Mouse (Mus musculus) lung, adult 2 months (tissue): Measurements from ENCODE around the gene Aifm1. TPM values are rescaled to one million over a fixed set of nuclear protein-coding genes. Genes with fewer than 3 reads are reported as not detected.

Experiments
- DNase-seq: peaks from one replicate; pipeline ENCODE4 v3.0.0; 2022
- H3K4me1 ChIP-seq: fragments of 200-500 bp; 2 replicates; pipeline ENCODE4 v1.6.1; 2011; ENCODE audit warnings: low read length; ENCODE audit not compliant: control insufficient read depth, insufficient read depth
- H3K4me3 ChIP-seq: fragments of 200-500 bp; replicated peaks from 2 replicates; pipeline ENCODE3; 2011; ENCODE audit warnings: low read depth, mild to moderate bottlenecking, control low read depth, low read length; ENCODE audit errors: extremely low read depth
- CTCF ChIP-seq: fragments of 200-500 bp; IDR thresholded peaks from 2 replicates; pipeline ENCODE4 v1.5.1; 2011; ENCODE audit warnings: mild to moderate bottlenecking, low read length, control low read depth; ENCODE audit not compliant: insufficient read depth
- POLR2A ChIP-seq: fragments of 200-500 bp; IDR thresholded peaks from 2 replicates; pipeline ENCODE4 v1.6.1; 2011; ENCODE audit warnings: low read depth, mild to moderate bottlenecking, control low read depth, low read length, borderline replicate concordance; ENCODE audit errors: extremely low read depth
- whole genome bisulfite sequencing: fragments of 180-500 bp; shearing (Covaris S2); methylation state at CpG from one replicate; pipeline ENCODE4 v1.1.7; 2018; 5-methylcytosine and 5-hydroxymethylcytosine counted together
- polyA plus RNA-seq: library from polyadenylated mRNA; depleted of rRNA; stranded (reverse); fragments of >200 nt; gene quantifications from 2 replicates; pipeline ENCODE4 v1.2.3, GENCODE M21; 2012

The Aifm1 gene
- polyA plus RNA-seq, 1 experiment = 10.6 TPM

DNA sequence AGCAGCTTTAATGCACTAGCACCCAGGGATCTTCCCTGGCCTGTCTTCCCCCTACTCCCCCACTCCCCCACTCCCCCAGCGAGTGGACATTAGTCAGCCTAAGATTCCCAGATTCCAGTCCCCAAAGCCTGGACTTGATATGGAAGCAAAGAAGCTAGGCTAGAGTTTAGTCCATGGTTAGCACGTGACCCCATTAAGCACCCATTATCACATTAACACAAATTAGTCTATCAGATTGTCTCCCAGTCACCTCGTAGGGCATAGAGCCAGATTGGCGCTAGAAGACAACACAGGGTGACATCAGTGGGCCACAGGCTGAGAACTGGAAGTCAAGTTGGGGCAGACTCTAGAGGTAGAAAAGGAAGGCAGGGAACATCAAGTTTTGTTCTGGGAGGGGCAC lies 52.4 kb downstream of the Aifm1 start:
- peaks cover 2% of the 10 kb centered on the region; the same call in 1 of the 2 replicates for H3K4me1 ChIP-seq
- TF ChIP-seq CTCF (no peak), POLR2A (no peak)
- no peak for DNase-seq
- 71% methylated on average over 4 of the region's 4 CpGs for WGBS
- no peak overlapping the region for H3K4me3 ChIP-seq

DNA sequence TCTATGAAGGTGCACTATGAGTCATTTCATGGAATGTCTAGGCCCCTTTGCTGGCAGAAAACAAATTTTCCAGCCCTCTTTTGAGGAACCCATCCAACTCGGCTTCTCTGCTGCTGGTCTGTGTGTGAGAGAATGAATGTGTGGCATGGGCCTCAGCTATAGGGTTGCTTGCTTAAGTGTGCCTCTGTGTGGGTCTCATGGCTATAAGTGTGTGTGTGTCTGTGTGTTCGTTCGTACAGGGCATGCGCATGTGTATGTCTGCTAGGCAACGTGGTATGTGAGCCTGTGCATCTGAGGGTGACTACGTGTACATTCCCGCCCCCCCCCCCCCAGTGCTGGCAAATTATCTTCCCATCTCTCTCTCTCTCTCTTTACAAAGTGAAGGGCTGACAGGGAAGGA lies 52.9 kb downstream of the Aifm1 start:
- WGBS = 79% methylated on average over 7 of the region's 7 CpGs
- peaks cover 2% of the 10 kb centered on the region; the same call in 1 of the 2 replicates for H3K4me1 ChIP-seq
- no peak overlapping the region for H3K4me3 ChIP-seq
- DNase-seq = no peak
- TF ChIP-seq CTCF (no peak), POLR2A (no peak)

DNA sequence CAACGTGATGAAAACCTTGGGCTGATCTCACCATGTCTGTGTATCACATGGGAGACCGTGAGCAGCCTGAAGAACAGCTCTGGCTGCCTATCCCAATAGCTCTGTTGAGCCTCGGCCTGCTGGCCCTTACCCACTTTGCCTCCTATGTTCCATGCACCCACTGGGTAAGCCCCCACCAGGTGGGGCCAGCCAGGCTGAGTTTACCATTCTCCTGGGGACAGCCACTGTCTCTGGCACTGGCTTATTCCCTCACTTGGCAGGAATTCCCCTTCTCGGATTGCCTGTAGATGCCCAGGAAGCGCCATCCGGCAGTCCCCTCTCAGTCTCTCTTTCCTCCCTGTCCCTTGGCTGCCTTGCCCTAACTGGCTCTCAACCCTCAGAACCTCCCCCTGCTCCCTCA lies 56.4 kb downstream of the Aifm1 start:
- no peak for TF ChIP-seq POLR2A
- TF ChIP-seq CTCF = no peak
- 68% methylated on average over 6 of the region's 6 CpGs for WGBS

DNA sequence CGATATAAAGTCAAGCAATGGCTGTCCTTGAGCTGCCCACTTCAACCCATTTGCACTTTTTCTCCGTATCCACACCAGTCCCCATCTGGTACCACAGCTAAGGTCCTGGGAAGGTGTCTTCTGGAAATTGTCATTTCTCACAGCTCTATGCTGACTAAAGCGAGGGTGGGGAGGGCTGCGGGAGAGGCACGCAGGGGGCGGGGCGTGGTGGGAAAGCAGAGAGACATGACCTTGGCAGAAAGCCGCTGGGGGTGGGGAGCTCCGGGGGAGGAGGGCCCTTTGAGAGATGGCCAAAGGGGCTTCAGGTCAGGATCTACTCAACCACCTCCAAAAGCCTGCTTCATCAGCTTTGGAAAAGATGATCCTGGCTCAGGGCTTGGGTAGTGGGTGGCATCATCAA lies 58.3 kb downstream of the Aifm1 start:
- H3K4me3 ChIP-seq = no peak overlapping the region
- peaks cover 2% of the 10 kb centered on the region; the same call in 1 of the 2 replicates for H3K4me1 ChIP-seq
- no peak for DNase-seq
- 47% methylated on average over 9 of the region's 9 CpGs for WGBS
- TF ChIP-seq CTCF = no peak
- TF ChIP-seq POLR2A = no peak

More for the DNA sequence above, 56.4 kb downstream of the Aifm1 start:
- Histone ChIP-seq H3K4me3 (no peak overlapping the region), H3K4me1 (peaks cover 2% of the 10 kb centered on the region; the same call in 1 of the 2 replicates)
- no peak for DNase-seq

DNA sequence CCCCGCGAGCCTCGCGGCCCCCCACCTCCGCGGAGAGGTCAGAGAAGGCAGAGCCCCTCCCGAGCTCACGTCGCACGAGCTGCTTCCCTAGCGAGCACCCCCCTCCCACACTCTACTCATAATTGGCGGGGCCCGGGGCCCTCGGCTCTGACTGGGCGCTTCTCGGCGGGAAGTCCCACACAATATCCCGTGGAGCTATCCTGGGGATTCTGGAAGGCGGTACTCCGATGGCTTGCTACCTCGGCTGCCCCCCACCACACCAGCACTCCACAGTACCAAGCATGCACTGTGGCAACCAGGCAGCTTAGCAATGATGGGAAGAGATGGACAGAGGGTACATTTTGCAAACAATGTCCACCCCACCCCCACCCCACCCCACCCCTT lies 58.9 kb downstream of the Aifm1 start:
- WGBS = 34% methylated on average over 21 of the region's 21 CpGs
- no peak for DNase-seq
- TF ChIP-seq CTCF = no peak
- no peak for TF ChIP-seq POLR2A

DNA sequence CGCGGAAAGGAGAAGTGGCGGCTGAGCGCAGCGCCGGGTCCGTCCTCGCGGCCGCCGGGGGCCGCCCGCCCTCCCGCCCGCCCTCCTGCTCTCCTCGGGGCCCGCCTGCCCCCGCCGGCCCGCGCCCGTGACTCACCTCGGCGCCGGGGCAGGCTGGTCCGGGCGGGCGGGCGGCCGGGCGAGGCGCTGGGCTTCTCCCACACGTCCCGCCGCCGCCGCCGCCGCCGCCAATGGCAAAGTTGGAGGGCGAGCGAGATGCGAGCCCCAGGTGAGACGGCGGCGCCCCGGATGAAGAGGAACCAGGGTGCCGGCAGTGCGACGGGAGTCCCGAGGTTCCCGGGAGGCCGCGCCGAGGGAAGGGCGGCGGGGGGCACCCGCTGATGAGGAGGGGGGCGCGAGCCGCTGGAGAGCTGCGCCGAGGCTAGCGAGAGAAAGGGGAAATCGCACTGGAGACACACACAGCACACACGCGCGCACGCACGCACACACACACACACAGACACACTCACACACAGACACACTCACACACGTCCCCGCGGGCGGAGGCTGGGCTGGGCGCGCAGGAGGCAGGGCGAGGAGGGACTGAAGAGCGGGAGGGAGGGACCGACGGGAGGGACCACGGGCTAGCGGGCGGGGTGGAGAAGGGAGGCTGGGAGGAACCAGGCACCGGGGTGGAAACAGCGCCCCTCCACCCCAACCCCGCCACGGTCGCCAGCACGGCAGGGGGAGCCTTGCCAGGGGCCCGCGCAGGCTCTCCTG lies 59.4 kb downstream of the Aifm1 start:
- Histone ChIP-seq H3K4me3 (peak overlapping the region; percentile 86), H3K4me1 (peaks cover 2% of the 10 kb centered on the region)
- WGBS = 26% methylated on average over 77 of the region's 91 CpGs
- TF ChIP-seq POLR2A (peak; percentile 48; the same call in 1 of the 2 replicates), CTCF (no peak)
- DNase-seq = peak; percentile 49

More for the DNA sequence above, 58.9 kb downstream of the Aifm1 start:
- peak overlapping the region; percentile 80 for H3K4me3 ChIP-seq
- peaks cover 2% of the 10 kb centered on the region for H3K4me1 ChIP-seq

DNA sequence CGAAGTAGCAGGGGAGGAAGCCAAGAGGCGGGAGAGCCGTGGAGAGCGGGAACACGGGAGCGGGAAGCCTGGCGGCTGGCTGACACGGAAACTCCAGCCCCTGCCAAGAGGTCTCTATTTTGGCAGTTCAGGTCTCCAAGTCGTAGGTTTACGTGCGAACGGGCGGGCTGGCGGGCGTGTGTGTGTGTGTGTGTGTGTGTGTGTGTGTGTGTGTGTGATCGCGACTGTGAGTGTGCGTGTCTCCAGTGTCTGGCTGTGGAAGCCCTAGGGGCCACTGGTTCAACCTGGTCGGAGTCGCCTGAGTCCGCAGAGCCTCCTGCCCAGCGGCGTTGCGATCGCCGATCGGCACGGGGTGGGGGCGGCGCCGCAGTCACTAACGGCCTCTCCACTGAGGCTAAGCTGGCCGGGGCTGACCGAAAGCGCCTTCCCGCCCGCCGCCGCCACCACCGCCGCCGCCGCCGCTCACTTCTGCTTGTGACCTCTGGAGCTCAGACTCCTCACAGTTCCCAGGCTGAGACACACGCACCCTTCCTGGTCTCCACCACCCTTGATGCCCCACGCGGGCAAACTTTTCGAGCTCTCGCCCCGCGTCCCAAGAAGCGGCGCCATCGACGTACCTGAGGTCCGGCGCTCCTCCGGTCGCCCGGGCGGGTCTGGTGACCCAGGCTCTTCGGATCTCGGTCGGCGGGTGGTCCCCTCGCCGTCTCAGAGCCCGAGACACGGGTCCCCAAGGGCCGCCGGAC lies 60.3 kb downstream of the Aifm1 start:
- WGBS = 28% methylated on average over 71 of the region's 71 CpGs
- TF ChIP-seq POLR2A = no peak
- TF ChIP-seq CTCF = no peak
- peak; percentile 16 for DNase-seq

DNA sequence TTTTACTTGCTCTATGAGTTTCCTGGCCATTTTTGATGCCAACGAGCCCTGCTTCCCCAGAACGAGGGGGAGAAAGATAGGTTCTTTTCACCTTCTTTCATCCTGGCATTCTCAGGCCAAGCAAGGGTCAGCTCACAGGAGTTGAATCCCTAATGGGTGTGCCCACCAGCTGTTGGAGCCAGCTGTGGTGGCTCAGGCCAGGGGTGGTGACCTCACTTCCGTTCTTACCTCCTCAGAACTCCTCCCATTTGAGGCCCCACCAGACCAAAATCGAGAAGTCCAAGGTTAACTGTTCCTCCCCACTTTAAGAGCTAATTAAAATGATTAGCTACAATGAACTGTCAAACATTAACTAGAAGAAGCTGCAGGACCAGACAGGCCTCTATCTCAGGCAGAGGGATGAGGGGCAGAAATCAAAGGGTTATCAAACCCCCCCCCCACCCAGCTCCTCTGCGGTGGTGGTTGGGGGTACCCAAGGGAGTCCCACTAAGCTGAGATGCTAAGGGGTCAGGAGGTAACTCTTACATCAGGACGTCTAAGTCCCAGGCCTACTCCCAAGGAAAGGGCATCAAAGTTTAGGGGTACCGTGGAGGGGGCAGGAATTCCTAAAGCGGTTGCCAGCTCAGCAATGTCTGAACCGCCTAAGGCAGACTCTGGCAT lies 61.0 kb downstream of the Aifm1 start:
- 42% methylated on average over 9 of the region's 9 CpGs for WGBS
- TF ChIP-seq CTCF = no peak
- no peak for TF ChIP-seq POLR2A
- DNase-seq = no peak
- Histone ChIP-seq H3K4me3 (peak overlapping the region; percentile 46), H3K4me1 (peaks cover 2% of the 10 kb centered on the region)

More for the DNA sequence above, 60.3 kb downstream of the Aifm1 start:
- H3K4me1 ChIP-seq = peaks cover 2% of the 10 kb centered on the region
- H3K4me3 ChIP-seq = peak overlapping the region; percentile 86

DNA sequence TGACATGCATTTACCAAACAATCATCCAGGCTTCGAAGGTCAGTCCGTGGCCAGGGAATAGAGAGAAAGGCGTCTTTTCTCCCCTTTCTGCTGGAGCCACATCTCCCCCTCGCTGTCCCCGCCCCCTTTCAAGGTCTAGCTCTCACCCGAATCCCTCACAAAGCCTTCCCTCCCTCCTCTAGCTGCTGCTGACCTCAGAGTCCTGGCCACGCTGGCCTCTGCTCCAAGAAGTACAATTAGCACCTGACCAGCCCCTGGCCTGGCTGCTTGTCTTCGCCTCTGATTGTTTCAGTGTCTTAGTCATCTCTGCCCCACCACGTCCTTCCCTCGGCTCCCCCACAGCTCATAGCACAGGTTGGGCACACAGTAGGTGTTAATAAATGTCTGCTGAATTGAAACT lies 63.7 kb downstream of the Aifm1 start:
- TF ChIP-seq CTCF = no peak
- TF ChIP-seq POLR2A = no peak

More for the DNA sequence above, 63.7 kb downstream of the Aifm1 start:
- no peak overlapping the region for H3K4me3 ChIP-seq
- DNase-seq = no peak
- WGBS = 59% methylated on average over 10 of the region's 10 CpGs
- H3K4me1 ChIP-seq = peaks cover 1% of the 10 kb centered on the region
